Mouse (Mus musculus) gastrocnemius, postnatal 4 days (tissue): ENCODE results near the gene Olfr618. TPM values are rescaled to one million over a fixed set of nuclear protein-coding genes. Genes with fewer than 3 reads are reported as not detected.
"Not testable (repeated sequence)": the region's sequence is repeated elsewhere in the genome, so short reads cannot be mapped to it uniquely, and the experiment has no call there.

ENCODE experiments used
- DNase-seq, 2 experiments: peaks; one replicate each; pipeline ENCODE4 v3.0.0; 2021 to 2022; ENCODE audit warnings: low spot score in 2 of 2, mixed read lengths in 2 of 2
- long read RNA-seq, 2 experiments: library from polyadenylated mRNA; stranded (forward); transcript quantifications; one replicate each; pipeline ENCODE4 v2.0.0; 2021
- microRNA-seq: library from miRNA; unstranded; fragments of <30 nt; microRNA quantifications from one replicate; pipeline ENCODE4 v1.2.0, GENCODE M21; 2021
- total RNA-seq, 2 experiments: library from RNA; stranded (reverse); gene quantifications; 2 replicates each; pipeline ENCODE4 v1.2.3; 2021

Olfr618 gene
- total RNA-seq: not detected
- long read RNA-seq, experiment 1: 0 reads
- long read RNA-seq, experiment 2: 0 reads

DNA sequence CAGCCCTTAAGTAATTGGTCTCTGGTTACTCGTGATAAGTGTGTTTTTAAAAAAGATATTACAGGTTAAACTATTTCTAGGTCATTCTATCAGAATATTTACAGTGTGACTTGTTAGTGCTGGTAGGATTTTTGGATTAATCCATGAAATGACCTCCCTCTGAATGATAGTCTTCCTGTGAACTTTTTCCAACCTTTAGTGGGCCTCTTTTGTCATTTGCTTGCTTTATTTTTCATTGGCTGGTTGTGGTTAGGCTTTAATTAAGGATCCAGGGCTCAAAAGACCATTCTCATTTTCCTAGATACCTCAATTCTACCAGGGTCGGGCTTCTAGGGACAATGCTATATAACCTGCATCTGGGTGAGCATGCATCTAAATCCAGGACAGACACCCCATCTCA, at the start of gene Olfr618:
Gene Olfr618, plus strand, starts transcription at position 301 of the 400 bp plus-strand sequence.
- DNase-seq: no peak

DNA sequence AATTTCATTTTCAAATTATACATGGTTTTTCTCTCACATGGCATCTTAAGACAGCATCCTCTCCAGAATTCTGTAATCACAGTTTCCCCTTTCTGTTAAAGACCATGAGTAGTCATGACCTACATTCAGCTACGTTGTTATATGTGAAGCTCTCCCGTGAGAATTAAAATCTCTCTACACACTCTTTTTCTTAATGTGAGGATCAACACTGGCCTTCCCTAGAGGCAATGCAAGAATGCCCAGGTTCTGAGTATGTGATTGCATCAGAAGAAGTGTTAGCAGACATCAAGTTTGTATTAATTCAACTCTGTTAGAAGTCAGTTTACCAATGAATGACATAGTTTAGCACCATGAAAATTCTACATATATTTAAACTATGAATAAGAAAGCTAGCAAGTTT, 47.3 kb upstream of the Olfr618 start, which contains the start of gene Olfr612:
Gene Olfr612, minus strand, starts transcription at position 101 of the 400 bp plus-strand sequence.
- not testable (repeated sequence) for DNase-seq

DNA sequence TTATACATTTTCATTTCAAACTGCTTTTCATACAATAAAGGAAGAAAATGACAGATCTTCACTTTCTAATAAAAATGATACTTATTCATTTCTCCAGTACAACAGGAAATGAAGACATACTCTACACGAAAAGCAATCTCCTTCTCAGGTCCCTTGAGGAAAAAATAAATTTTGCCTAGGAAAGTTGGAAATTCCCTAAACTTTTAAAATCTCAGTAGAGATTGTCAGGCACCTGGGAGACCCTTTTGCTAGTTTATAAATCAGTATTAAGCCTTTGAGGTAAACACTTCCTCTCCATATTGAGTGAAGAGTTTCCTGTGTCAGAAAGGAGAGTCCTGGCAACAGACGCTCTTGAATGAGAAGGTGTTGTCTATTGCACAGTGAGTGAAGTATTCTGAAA, 42.1 kb upstream of the Olfr618 start, which contains the start of gene Olfr613:
Gene Olfr613, plus strand, starts transcription at position 301 of the 400 bp plus-strand sequence.
- no peak for DNase-seq

DNA sequence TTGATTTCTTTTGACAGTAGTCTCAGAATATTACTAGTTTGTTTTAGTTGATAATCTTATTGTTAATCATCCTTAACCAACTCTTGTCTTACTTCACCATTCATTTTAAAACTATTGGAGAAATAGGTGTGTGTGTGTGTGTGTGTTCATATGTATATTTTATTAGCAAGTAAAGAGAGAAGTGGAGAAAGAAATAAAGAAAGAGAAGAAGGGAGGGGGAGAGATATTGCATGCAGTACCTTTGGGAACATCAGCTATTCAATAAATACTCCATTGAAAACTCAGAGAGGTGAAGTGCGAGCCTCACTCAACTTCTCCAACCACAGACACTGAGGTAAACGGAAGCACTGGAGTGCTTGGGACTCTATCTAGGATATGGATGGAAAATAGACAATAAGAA, 34.1 kb upstream of the Olfr618 start, which contains the start of gene Olfr615:
Gene Olfr615, plus strand, starts transcription at position 301 of the 400 bp plus-strand sequence.
- no peak for DNase-seq

DNA sequence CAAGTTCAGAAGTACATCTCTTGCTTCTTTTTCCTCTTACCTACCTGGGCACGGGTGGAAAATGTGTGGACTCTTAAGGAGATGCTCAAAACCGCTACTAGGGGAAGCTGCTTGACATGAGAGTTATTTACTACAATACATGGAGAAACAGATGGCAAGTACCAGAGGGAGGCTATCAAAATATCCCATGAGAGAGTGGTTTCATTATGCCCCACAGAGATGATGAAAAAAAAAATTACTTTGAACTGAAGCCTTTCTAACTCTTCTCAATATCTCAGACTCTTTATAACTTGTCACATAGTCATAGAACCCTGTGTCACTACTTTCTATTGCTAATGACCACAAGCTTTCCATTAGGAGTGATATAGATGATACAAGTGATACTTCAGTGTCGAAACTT, 20.9 kb upstream of the Olfr618 start, which contains the start of gene Olfr616:
Gene Olfr616, minus strand, starts transcription at position 101 of the 400 bp plus-strand sequence.
- DNase-seq: no peak

DNA sequence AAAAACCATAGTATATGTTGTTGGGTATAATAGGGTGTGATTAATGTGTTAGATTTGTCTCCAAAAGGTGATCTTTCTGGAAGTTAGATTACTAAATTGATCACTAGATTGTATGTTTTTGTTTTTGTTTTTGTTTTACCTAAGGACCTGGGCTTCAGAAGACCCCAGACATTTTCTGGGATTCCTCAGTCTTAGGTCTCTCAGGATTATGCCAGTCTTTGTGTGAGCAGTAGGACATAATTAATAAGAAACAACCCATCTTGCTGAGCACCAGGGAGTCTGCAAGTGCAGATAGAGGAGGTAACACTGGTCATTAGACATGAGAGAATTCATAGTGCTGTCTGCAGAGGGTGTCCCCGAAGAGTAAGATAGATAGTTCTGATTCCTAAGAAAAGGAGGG, 17.1 kb upstream of the Olfr618 start, which contains the start of gene Olfr617:
Gene Olfr617, plus strand, starts transcription at position 301 of the 400 bp plus-strand sequence.
- DNase-seq: no peak

DNA sequence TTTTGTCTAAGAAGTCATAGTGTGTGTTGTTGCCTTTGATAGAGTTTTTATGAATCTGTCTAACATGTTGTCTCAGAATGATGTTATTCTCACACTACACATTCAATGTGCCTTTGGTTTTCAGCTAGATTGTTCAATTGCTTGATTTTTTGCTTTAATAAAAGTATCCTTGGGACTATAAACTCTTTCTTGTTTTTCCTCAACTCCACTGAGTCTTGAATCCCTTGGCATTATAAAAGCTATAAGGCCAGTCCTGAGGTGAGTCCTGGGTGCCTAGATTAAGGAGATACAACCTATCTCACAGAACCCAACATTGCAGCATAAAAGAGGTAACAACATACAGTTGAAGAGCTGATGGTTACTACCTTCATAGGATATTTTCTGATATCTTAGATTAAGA, 10.4 kb downstream of the Olfr618 start, which contains the start of gene Olfr619:
Gene Olfr619, plus strand, starts transcription at position 301 of the 400 bp plus-strand sequence.
- no peak for DNase-seq

DNA sequence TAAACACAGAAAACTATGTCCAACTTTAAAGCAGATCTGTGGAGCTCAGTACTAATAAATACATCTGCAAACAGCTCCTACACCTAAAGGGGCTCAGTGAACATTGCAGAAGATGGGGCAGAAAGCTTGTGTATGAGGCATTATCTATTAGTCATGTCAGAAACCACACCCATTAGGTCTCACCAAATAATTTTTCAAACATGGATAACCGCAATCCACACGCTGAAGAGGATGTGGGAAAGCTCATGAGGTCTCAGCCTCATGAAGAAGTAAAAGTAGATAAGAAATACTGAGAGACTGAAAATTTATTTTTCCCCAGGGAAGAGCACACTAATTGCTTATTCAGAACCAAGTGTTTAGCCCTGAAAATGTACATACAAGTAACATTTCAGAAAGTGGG, 17.5 kb downstream of the Olfr618 start:
- DNase-seq: no peak

DNA sequence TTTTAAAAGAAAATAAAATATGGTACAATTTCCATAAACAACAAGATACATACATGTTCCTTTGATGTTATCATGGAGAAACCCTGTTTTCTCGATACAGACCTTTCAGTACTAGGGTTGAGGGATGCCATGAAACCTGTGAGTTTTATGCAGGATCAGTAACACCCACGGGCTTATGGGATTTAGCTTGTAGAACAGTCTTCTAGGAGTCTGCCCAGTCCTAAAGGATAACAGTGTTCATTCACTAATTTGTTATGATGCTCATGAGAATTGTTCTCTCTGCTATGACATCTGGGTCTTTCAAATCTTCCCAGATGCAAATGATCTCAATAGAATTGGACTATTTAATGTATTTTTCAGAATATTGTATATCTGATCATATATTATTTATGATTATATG, 22.5 kb downstream of the Olfr618 start, which contains the start of gene Olfr620:
Gene Olfr620, minus strand, starts transcription at position 101 of the 400 bp plus-strand sequence.
- DNase-seq: no peak

DNA sequence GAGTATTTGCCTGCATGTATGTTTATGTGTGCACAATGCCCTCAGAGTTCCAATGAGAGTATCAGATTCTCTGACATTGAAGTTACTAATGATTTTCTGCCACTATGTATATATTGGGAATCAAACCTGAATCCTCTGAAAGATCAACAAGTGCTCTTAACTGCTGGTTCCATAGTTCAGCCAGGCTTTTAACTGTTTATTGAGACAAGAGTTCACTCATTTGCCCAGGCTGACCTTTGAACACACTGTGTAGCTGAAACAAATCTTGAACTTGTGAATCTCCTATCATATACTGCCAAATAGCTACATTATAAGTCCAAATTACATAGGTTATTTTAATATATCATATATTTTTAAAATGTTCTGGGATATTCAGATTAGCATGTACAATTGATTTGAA, 46.9 kb downstream of the Olfr618 start:
- no peak for DNase-seq

DNA sequence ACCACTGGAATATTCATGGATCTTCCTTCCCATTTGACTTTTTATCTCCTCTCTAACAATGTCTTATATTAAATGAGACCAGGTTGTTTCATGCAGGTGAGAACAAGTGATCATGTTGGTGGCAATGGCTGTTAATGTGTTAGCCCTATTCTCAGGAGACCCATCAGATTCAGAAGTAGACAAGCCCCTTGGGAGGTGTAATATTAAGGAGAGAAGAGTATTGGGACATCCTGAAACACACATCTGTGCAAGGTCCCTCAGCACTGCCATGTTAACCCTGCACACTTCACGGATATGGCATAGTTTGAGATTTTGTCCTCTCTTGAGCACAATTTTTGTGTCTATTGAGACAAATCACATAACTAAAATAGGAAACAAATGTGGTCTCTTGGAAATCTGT, 52.7 kb downstream of the Olfr618 start, which contains the start of gene Olfr622:
Gene Olfr622, minus strand, starts transcription at position 101 of the 400 bp plus-strand sequence.
- DNase-seq: no peak

DNA sequence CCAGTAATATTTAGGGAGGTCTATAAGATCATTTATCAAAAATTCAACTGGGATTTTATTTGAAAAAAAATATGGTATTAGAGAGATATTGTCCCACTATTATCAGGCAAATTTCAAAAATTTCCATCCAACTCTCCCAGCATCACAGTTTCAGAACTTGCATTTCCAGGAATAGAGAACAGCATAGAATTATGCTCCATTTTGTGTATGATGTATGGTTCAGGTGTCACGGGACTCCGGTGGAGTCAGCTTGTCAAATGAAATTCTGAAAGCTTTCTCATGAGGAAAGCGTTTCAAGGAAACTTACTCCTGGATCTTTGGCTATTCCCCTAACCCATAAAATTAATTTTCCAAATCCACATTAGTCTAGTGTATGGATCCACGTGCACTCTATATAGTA, 54.2 kb downstream of the Olfr618 start:
- DNase-seq: no peak

Small RNAs within 50 kb of the gene (microRNA-seq; reads per million reads assigned to microRNA genes)
- gene Gm26506: not detected

Other genes starting within 250 kb of the Olfr618 start
- not detected for gene Olfr600, start 240.4 kb upstream of the Olfr618 start, total RNA-seq
- gene Olfr601, start 227.4 kb upstream of the Olfr618 start, total RNA-seq: not detected
- not detected for gene Olfr603, start 203.9 kb upstream of the Olfr618 start, total RNA-seq
- gene Usp17lc, start 175.0 kb upstream of the Olfr618 start, total RNA-seq: not detected
- gene Olfr605, start 144.7 kb upstream of the Olfr618 start, total RNA-seq: not detected
- not detected for gene Olfr606, start 141.1 kb upstream of the Olfr618 start, total RNA-seq
- gene Olfr607, start 126.0 kb upstream of the Olfr618 start, total RNA-seq: not detected
- not detected for gene Olfr608, start 120.2 kb upstream of the Olfr618 start, total RNA-seq
- gene Olfr609, start 92.0 kb upstream of the Olfr618 start, total RNA-seq: not detected
- not detected for gene Olfr610, start 78.0 kb upstream of the Olfr618 start, total RNA-seq
- not detected for gene Olfr611, start 69.3 kb upstream of the Olfr618 start, total RNA-seq
- not detected for gene Olfr612, start 47.4 kb upstream of the Olfr618 start, total RNA-seq
- gene Olfr613, start 42.0 kb upstream of the Olfr618 start, total RNA-seq: not detected
- gene Olfr615, start 34.0 kb upstream of the Olfr618 start, total RNA-seq: not detected
- gene Olfr616, start 21.0 kb upstream of the Olfr618 start, total RNA-seq: not detected
- gene Olfr617, start 17.0 kb upstream of the Olfr618 start, total RNA-seq: not detected
- not detected for gene Olfr619, start 10.5 kb downstream of the Olfr618 start, total RNA-seq
- not detected for gene Olfr620, start 22.4 kb downstream of the Olfr618 start, total RNA-seq
- not detected for gene Olfr622, start 52.6 kb downstream of the Olfr618 start, total RNA-seq
- not detected for gene Olfr623, start 73.6 kb downstream of the Olfr618 start, total RNA-seq
- gene Olfr624, start 81.1 kb downstream of the Olfr618 start, total RNA-seq: not detected
- gene Olfr625-ps1, start 92.6 kb downstream of the Olfr618 start, total RNA-seq: not detected
- gene Olfr243, start 124.6 kb downstream of the Olfr618 start, total RNA-seq: not detected
- gene Olfr628, start 140.3 kb downstream of the Olfr618 start, total RNA-seq: not detected
- gene Olfr629, start 154.8 kb downstream of the Olfr618 start, total RNA-seq: not detected
- not detected for gene Olfr630, start 167.2 kb downstream of the Olfr618 start, total RNA-seq
- not detected for gene Olfr69, start 181.5 kb downstream of the Olfr618 start, total RNA-seq
- not detected for gene Olfr68, start 189.6 kb downstream of the Olfr618 start, total RNA-seq
- not detected for gene Olfr67, start 201.7 kb downstream of the Olfr618 start, total RNA-seq
- 10 to 100 TPM; 62.8 to 81.8 TPM for gene Hbb-bt, start 223.9 kb downstream of the Olfr618 start, total RNA-seq
- 100 to 1,000 TPM; 289 to 541 TPM for gene Hbb-bs, start 238.0 kb downstream of the Olfr618 start, total RNA-seq